Mouse (Mus musculus): ENCODE measurements around the gene Tbata. TPM values are rescaled to one million over a fixed set of nuclear protein-coding genes. Genes with fewer than 3 reads are reported as not detected.

Tbata gene
- not detected in 2 replicates for polyA plus RNA-seq (2012; rRNA removed)
- not detected in 2 replicates for polyA plus RNA-seq (2014; fragmentation: Nextera tagmentation; extraction: Ambion mirVana)

DNA sequence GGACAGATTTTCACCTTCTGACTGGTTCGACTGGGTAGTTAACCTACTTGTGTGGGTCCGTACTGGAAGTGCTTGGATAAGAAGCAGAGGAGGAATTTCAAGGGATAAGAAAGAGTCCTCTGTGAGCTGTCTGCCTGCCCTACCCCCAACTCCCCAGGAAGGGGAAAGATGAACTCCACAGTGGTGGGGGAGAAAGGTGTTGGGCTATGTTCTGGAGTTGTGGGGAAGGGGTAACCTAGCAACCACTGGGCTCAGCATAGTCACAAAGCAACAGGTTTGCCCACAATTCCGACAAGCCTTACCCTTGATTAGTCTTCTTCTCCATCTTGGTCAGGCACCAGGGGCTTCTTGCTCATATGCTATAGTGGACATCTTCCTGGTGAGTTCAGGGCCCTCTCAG, at the start of gene Tbata:
Tbata (plus strand) TSS at position 301 of the 400 bp plus-strand sequence.
- H3K9me3 ChIP-seq (ENCODE audit: control insufficient read depth, low read length), result no peaks in the 10 kb centered on the region
- H3K4me3 ChIP-seq (ENCODE audit: insufficient read depth in 1 of 2, low read depth in 2 of 2, low read length in 2 of 2), result no peak within 1 kb of the TSS
- H3K27me3 ChIP-seq (ENCODE audit: control insufficient read depth, insufficient read depth, low read length), result no peaks in the 10 kb centered on the region
- no peak within 1 kb of the TSS for H3K9ac ChIP-seq (replicated peaks)
- no peaks in the 10 kb centered on the region for H3K36me3 ChIP-seq (replicated peaks; ENCODE audit: control insufficient read depth, insufficient read depth, low read depth)
- TF ChIP-seq CTCF (IDR thresholded peaks at IDR 0.05; ENCODE audit: low read depth) (no peak), EP300 (IDR thresholded peaks at IDR 0.05; ENCODE audit: low read depth) (no peak)
- H3K4me2 ChIP-seq (ENCODE audit: low read depth), result no peak within 1 kb of the TSS
- WGBS (ENCODE audit: insufficient replicate concordance), result 42% methylated on average over 3 of the region's 3 CpGs
- ATAC-seq (ENCODE audit: insufficient read depth) (no peak), DNase-seq (ENCODE audit: low read depth in 3 of 3, low spot score in 3 of 3) (no peak)
- no peaks in the 10 kb centered on the region for H3K4me1 ChIP-seq (replicated peaks; ENCODE audit: control insufficient read depth in 2 of 2, insufficient read depth in 2 of 2, low read length in 1 of 2)
- H3K27ac ChIP-seq, result no peak within 1 kb of the TSS

DNA sequence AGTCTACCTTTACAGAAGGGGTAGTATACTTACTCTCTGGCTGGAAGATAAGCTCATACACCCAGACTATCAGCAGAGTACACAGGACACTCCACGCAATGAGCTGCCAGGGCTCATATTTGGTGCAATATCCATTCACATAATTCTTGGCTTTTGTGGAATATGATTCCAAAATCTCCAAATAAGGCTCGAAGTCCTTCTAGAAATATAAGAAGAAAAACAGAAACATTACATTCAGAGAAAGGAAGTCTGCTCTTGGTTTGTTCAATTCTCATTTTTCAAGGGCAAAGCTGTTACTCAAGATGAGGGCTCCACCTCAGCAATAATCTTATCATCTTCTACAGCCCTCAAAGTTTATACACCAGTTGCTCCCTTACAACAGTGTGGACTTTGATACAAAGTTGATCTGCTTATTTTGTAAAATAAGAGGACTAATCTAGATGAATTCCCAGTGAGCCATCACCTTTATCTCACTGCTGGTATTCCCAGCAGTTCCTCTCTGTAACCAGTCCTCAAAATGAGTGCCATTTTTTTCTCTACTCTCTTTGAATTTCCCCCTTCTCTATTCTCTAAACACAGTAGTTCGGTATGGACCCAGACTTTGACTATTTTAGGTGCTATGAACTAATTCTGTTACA, 48.4 kb upstream of the Tbata start:
- peaks cover 33 to 40% of the 10 kb centered on the region in 2 experiments for H3K4me1 ChIP-seq (replicated peaks; ENCODE audit: control insufficient read depth in 2 of 2, insufficient read depth in 2 of 2, low read length in 1 of 2)
- peak overlapping the region; percentile 38 for H3K9ac ChIP-seq (replicated peaks)
- H3K27ac ChIP-seq, result peak overlapping the region; percentile 96
- H3K36me3 ChIP-seq (replicated peaks; ENCODE audit: control insufficient read depth, insufficient read depth, low read depth), result no peaks in the 10 kb centered on the region
- peak overlapping the region; percentile 71 for H3K4me2 ChIP-seq (ENCODE audit: low read depth)
- no peaks in the 10 kb centered on the region for H3K9me3 ChIP-seq (ENCODE audit: control insufficient read depth, low read length)
- peak; percentile 98 for ATAC-seq (ENCODE audit: insufficient read depth)
- TF ChIP-seq EP300 (IDR thresholded peaks at IDR 0.05; ENCODE audit: low read depth), result peak; percentile 82
- TF ChIP-seq CTCF (IDR thresholded peaks at IDR 0.05; ENCODE audit: low read depth), result no peak
- DNase-seq (ENCODE audit: low read depth in 3 of 3, low spot score in 3 of 3), result peak; percentile 61 to 69 (median 61)
- WGBS (ENCODE audit: insufficient replicate concordance), result 26% methylated on average over 3 of the region's 3 CpGs
- peak overlapping the region in 1 of 2 experiments; percentile 24; a peak in 1 of 4 replicates for H3K4me3 ChIP-seq (ENCODE audit: insufficient read depth in 1 of 2, low read depth in 2 of 2, low read length in 2 of 2)
- H3K27me3 ChIP-seq (ENCODE audit: control insufficient read depth, insufficient read depth, low read length), result no peaks in the 10 kb centered on the region

DNA sequence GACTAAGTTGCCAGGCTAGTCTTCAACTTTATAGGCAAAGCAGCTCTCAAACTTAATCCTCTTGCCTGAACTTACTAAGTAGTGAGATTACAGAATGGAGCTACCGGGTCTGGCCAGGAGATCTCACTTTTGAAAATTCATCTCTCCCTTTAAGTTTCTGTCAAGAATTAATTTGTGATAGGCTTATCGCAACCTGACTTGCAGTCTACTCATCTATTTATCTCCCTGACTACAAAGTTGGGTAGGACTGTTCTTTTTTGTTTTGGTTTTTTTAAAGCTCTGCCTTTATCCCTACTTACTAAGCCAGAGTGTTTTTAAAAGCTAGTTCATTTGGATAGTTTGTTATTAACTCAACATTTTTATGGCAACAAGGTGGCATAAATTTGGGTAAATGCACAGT, 47.3 kb upstream of the Tbata start:
- Histone ChIP-seq H3K4me3 (ENCODE audit: insufficient read depth in 1 of 2, low read depth in 2 of 2, low read length in 2 of 2) (peak overlapping the region in 1 of 2 experiments; percentile 20; a peak in 1 of 4 replicates), H3K4me2 (ENCODE audit: low read depth) (peak overlapping the region; percentile 71), H3K9ac (replicated peaks) (0 out of 2 replicates have a peak overlapping the region, but pooled peaks have one; percentile 38), H3K27ac (peak overlapping the region; percentile 96), H3K27me3 (ENCODE audit: control insufficient read depth, insufficient read depth, low read length) (no peaks in the 10 kb centered on the region), H3K36me3 (replicated peaks; ENCODE audit: control insufficient read depth, insufficient read depth, low read depth) (no peaks in the 10 kb centered on the region), H3K9me3 (ENCODE audit: control insufficient read depth, low read length) (no peaks in the 10 kb centered on the region), H3K4me1 (replicated peaks; ENCODE audit: control insufficient read depth in 2 of 2, insufficient read depth in 2 of 2, low read length in 1 of 2) (peaks cover 40 to 49% of the 10 kb centered on the region in 2 experiments)
- DNase-seq (ENCODE audit: low read depth in 3 of 3, low spot score in 3 of 3) (peak in 2 of 3 experiments; percentile 35 to 43), ATAC-seq (ENCODE audit: insufficient read depth) (no peak)
- WGBS (ENCODE audit: insufficient replicate concordance), result 25% methylated on average over 2 of the region's 2 CpGs
- TF ChIP-seq CTCF (IDR thresholded peaks at IDR 0.05; ENCODE audit: low read depth) (no peak), EP300 (IDR thresholded peaks at IDR 0.05; ENCODE audit: low read depth) (peak; percentile 67)

DNA sequence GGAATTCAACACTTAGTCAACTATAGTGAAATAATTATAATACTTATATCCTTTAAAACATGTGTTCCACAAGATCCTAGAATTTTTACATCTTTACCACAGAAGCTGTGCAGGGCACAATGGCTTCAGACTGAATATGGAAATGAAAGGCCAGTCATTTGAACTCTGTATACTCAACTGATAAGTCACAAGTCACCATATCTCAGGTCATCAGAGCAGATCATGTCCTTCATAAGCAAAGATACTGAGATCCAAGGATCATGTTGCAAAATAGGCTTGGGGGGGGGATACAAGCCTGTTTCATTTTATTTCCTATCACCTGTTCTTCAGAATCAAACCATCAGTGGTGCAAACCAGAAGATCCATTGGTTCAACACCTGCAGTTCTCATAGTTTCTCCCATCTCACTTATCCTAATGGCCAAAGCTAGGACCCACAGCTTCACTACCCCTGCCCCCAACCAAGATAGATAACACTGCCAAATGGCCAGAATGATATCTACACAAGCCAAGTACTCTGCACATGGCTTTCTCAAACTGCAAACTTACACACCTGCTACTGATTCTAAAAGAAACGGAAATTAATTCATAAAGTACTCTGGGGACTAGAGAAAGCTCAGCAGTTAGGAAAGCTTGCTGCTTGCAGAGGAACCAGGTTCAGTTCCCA, 42.9 kb upstream of the Tbata start:
- H3K9ac ChIP-seq (replicated peaks), result no peak overlapping the region; the same call in 1 of the 2 replicates
- TF ChIP-seq EP300 (IDR thresholded peaks at IDR 0.05; ENCODE audit: low read depth), result no peak
- no peak for TF ChIP-seq CTCF (IDR thresholded peaks at IDR 0.05; ENCODE audit: low read depth)
- no peak overlapping the region for H3K4me3 ChIP-seq (ENCODE audit: insufficient read depth in 1 of 2, low read depth in 2 of 2, low read length in 2 of 2)
- ATAC-seq (ENCODE audit: insufficient read depth) (peak; percentile 51; the same call in 1 of the 2 replicates), DNase-seq (ENCODE audit: low read depth in 3 of 3, low spot score in 3 of 3) (no peak)
- H3K36me3 ChIP-seq (replicated peaks; ENCODE audit: control insufficient read depth, insufficient read depth, low read depth), result no peaks in the 10 kb centered on the region
- 45% methylated on average over 1 of the region's 1 CpGs for WGBS (ENCODE audit: insufficient replicate concordance)
- H3K4me2 ChIP-seq (ENCODE audit: low read depth), result peak overlapping the region; percentile 6; the same call in 1 of the 2 replicates
- H3K4me1 ChIP-seq (replicated peaks; ENCODE audit: control insufficient read depth in 2 of 2, insufficient read depth in 2 of 2, low read length in 1 of 2), result peaks cover 21 to 35% of the 10 kb centered on the region in 2 experiments
- no peaks in the 10 kb centered on the region for H3K9me3 ChIP-seq (ENCODE audit: control insufficient read depth, low read length)
- H3K27ac ChIP-seq, result peak overlapping the region; percentile 48; the same call in 1 of the 2 replicates
- no peaks in the 10 kb centered on the region for H3K27me3 ChIP-seq (ENCODE audit: control insufficient read depth, insufficient read depth, low read length)

DNA sequence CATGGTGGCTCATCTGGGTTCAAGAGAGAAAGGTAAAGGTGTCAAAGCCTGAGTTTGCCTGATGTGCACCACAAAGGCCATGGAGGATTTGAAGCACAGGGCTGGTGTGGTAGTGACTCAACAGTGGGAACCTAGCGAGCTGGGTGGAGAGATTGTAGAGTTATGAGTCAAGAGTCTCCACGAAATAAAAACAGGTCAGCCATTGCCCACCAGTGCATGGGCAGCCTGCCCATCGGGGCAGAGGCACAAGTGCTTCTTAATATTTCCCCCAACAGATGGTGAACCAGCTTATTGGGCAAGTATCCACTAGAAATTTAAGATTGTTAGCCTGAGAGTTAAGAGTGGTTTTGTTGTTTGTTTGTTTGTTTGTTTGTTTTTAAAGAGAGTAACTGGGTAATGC, 40.8 kb upstream of the Tbata start:
- DNase-seq (ENCODE audit: low read depth in 3 of 3, low spot score in 3 of 3) (no peak), ATAC-seq (ENCODE audit: insufficient read depth) (no peak)
- Histone ChIP-seq H3K4me3 (ENCODE audit: insufficient read depth in 1 of 2, low read depth in 2 of 2, low read length in 2 of 2) (no peak overlapping the region), H3K9me3 (ENCODE audit: control insufficient read depth, low read length) (no peaks in the 10 kb centered on the region), H3K4me2 (ENCODE audit: low read depth) (no peak overlapping the region), H3K27ac (no peak overlapping the region), H3K4me1 (replicated peaks; ENCODE audit: control insufficient read depth in 2 of 2, insufficient read depth in 2 of 2, low read length in 1 of 2) (peaks cover 10 to 16% of the 10 kb centered on the region in 2 experiments), H3K36me3 (replicated peaks; ENCODE audit: control insufficient read depth, insufficient read depth, low read depth) (no peaks in the 10 kb centered on the region), H3K27me3 (ENCODE audit: control insufficient read depth, insufficient read depth, low read length) (no peaks in the 10 kb centered on the region), H3K9ac (replicated peaks) (no peak overlapping the region)
- TF ChIP-seq CTCF (IDR thresholded peaks at IDR 0.05; ENCODE audit: low read depth), result no peak
- no peak for TF ChIP-seq EP300 (IDR thresholded peaks at IDR 0.05; ENCODE audit: low read depth)
- 68% methylated on average over 3 of the region's 3 CpGs for WGBS (ENCODE audit: insufficient replicate concordance)

All from liver, embryonic 14.5 days (tissue).